Mouse (Mus musculus): Measurements from ENCODE around the gene Dmkn.

Dmkn gene

GRCm38 (mm10) chr7:30765173-30765572, 1.6 kb downstream of the Dmkn start:
- no peak for DNase-seq

DNA sequence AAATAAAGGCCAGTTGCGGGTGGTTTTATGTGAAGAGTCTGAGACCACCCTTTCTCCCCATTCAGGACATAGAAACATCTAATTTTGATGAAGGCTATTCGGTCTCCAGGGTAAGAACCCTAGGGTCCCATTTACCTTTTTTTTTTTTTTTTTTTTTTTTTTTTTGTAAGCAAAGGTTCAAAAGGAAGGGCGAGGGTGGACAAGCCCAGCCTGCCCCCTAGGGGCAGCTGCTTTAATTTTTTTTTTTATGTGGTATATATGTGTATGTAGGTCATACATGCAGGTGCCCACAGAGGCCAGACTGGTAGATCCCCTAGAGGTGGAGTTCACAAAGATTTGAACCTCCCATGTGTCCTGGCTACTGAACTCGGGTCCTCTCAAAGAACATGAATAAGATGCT, 2.9 kb downstream of the Dmkn start:
- no peak for DNase-seq

DNA sequence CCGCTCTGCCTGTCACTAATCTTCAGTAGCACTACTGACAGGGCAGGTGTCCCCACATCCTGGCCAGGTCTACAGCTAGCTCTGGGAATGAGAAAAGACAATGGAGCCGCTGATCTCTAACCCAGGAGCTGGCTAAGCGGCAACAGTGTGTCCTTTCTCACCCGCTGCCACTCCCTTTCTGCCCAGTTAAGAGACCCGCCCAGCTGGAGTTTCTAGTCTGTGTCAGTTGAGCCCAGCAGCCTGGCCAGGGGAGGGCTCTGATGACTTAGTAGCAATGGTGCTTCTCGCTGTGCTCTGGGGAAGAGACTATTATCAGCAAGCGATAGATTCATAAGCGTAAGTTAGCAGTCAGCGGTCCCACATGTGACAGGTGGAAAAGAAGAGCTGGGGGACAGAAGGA, 5.7 kb downstream of the Dmkn start:
- DNase-seq, result no peak

- no peak for DNase-seq
These were observed 12.5 kb downstream of the Dmkn start for GRCm38 (mm10) chr7:30776104-30776503.

GRCm38 (mm10) chr7:30777081-30777579, 13.6 kb downstream of the Dmkn start:
- DNase-seq, result no peak

GRCm38 (mm10) chr7:30777911-30778310, 14.4 kb downstream of the Dmkn start:
- DNase-seq, result no peak

- no peak for DNase-seq
These were observed 18.2 kb downstream of the Dmkn start for GRCm38 (mm10) chr7:30781792-30782191.

DNA sequence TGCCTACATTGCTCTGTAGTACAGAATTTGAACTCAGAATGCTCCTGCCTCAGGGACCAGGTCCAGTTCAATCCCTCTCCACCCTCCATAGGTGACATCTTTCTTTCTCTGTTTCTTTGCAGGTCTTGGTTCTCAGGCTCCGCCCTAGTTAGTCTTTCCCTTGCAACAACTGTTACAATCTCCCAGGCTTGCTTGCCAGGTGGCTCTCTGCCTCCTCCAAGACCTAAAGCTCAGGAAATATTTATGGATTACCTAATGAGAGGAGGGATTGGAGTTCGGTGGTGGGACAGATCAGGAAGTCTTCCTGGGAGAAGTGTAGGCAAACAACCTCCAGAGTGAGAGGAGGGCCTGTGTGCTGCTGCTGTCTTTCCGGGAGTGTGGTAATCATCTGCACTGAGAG, 19.1 kb downstream of the Dmkn start:
- no peak for DNase-seq

GRCm38 (mm10) chr7:30785154-30785553, 21.6 kb downstream of the Dmkn start:
- no peak for DNase-seq

DNA sequence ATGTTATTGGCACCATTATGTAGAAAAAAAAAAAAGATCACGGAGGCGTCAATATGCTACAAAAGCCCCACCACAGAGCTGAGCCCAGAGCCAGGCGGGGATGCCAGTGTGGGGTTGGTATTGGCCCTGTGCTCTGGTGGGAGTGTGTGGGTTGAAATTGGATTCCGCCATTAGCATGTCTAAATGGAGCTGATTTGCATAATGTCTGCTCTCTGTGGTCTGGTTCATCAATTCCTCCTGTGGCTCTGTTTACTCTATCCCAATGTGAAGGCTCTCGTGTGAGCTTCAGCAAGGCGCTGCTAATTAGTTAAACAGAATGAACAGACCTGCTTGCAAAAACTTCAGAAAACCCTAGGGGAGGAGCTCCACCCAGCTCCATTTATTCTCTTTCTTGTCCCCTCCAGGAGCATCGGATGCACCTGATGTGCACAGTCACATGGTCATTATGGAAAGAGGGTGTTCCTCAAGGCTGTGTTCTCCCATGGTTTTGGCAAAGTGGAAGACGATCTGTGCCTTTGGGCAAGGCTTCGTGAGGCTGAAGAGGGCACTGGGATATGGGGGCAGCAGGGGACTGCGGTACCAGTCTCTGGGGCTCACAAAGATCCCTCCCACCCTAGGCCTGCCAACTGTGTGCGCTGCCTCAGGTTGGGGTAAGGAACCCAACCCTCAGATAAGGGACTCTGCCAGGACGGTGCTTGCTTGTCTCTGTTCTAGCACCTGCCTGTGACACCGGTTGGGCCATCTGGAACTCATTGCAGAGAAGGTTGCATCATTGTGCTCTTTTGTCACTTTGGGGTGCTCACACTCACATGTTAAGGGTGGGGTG, 22.4 kb downstream of the Dmkn start:
- no peak for DNase-seq

GRCm38 (mm10) chr7:30787377-30788022, 23.9 kb downstream of the Dmkn start, which contains the start of gene Krtdap:
Krtdap (plus strand) TSS chr7:30787896.
- no peak for DNase-seq

GRCm38 (mm10) chr7:30790141-30790540, 26.6 kb downstream of the Dmkn start:
- DNase-seq, result no peak

GRCm38 (mm10) chr7:30791921-30792320, 28.4 kb downstream of the Dmkn start:
- DNase-seq, result no peak

DNA sequence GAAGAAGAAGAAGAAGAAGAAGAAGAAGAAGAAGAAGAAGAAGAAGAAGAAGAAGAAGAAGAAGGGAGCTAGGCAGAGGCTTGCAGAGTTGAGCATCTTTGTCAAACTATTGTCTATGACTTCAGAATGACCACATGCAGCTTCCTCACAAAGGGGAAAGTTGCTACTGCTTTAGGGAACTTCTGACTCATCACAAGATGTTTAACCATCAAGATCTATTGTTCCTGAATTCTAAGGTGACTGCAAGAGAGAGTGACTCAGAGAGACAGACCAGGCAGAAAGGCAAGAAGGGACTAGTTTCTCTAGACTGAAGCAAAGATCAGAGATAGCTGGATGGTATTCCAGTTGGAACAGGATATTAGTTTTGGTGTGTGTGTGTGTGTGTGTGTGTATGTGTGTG, 31.4 kb downstream of the Dmkn start:
- no peak for DNase-seq

DNA sequence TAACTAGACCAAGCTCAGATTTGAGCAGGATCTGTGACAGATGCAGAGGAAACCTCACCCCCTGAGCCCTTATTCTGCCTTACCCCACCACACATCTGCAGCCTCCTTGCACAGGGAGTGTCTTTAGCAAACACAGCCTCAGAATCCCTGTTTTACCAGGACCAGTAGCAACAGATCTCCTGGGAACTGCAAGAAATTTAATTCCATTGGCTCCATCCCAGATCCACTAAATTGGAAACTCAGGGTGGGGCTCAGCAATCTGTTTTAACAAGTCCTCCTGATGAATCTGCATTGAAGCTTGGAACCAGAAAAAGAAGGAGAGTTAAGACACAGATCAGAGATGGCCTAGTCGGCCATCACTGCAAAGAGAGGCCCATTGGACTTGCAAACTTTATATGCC, 33.2 kb downstream of the Dmkn start:
- no peak for DNase-seq

DNA sequence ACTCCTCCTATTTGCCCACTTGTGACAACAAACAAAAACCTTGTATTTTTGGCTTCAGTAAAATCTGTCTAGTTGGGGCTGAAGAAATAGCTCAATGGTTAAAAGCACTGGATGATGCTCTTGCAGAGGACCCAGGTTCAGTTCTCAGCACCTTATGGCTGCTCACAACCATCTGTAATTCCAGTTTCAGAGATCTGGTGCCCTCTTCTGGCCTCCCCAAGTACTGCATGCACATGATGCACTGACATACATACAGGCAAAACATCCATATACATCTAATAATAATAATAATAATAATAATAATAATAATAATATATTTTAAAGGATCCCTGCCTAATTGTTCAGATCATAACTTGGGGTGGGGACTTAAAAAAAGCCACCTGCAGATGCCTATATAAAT, 37.1 kb downstream of the Dmkn start:
- no peak for DNase-seq

DNA sequence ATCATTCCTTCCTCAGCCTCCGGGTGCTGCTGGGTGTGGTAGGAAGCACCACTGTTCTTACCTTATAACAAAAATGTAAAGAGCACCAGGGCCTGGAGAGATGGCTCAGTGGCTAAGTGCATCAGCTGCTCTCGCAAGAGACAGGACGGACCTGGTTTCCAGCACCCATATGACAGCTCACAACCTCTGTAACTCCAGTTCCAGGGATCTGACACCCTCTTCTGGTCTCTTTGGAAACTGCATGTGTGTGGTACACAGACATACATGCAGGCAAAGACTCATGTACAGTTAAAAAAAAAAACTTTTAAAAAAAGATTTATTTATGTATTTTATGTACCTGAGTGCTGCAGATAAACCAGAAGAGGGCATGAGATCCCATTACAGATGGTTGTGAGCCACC, 39.7 kb downstream of the Dmkn start:
- no peak for DNase-seq

GRCm38 (mm10) chr7:30804026-30804715, 40.6 kb downstream of the Dmkn start:
- no peak for DNase-seq

- no peak for DNase-seq
These were observed 42.4 kb downstream of the Dmkn start for GRCm38 (mm10) chr7:30805924-30806323.

GRCm38 (mm10) chr7:30810319-30810718, 46.8 kb downstream of the Dmkn start:
- no peak for DNase-seq

DNA sequence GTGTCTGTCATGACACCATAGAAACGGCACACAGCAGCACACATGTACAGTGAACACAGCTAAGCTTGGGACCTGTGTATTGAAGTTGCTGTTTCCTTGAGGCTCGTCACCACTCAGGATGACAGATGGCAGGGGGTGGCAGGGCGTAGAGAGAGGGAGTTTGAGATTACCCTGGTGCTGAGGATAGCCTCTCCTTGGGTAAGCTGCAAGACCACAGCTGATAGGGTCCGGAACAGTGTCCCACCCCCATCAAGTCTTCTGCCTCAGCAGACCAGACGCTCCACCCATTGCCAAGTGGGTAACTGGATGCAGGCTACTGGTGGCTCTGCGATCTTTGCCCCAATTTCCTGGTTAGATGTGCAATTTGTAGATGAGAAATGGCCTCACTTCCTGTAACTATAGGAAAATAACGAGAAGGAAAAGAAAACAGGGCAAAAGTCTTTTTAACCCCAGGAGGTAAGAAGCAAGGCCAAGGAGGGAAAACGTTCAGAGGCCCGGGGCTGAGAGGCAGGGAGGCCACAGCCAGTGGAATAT, 48.3 kb downstream of the Dmkn start:
- no peak for DNase-seq

GRCm38 (mm10) chr7:30812291-30812807, 48.8 kb downstream of the Dmkn start:
- DNase-seq, result no peak

DNA sequence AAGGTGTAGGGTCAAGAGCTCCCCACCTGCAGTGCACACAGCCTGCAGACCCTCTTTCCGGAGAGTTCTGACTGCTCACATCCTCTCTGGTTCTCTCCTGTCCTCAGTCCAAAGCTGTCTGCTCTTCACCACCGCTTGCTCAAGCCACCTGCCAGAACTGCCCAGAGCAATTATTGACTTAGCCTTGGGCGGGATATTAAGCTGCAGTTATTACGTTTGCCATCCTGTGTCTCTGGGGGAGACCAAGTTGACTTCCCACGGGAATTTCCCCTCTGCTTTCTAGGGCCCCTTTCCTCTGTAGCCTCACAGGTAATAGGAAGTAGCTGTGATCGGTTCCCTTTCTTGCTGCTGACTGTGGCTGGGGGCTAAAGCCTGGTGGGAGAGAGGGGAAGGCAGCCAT, 56.6 kb downstream of the Dmkn start:
- no peak for DNase-seq

All from cerebellum, adult 11 months (tissue).